Mouse (Mus musculus): ENCODE results near the gene Cd4.

GRCm38 (mm10) chr6:124914511-124914910 is 26.5 kb upstream of the Cd4 start:
- TF ChIP-seq CTCF (conservative IDR thresholded peaks at IDR 0.05 in 1 of 2, IDR thresholded peaks at IDR 0.05 in 1 of 2; ENCODE audit: low read depth in 2 of 2, low read length in 2 of 2) (no peak), MAFK (IDR thresholded peaks at IDR 0.05; ENCODE audit: insufficient replicate concordance, low read length) (no peak), ZNF384 (IDR thresholded peaks at IDR 0.05; ENCODE audit: low read depth, low read length) (no peak), EP300 (IDR thresholded peaks at IDR 0.05; ENCODE audit: low read length) (no peak), POLR2A (IDR thresholded peaks at IDR 0.05; ENCODE audit: low read depth, low read length) (no peak), ELF1 (IDR thresholded peaks at IDR 0.05; ENCODE audit: low read depth, low read length) (no peak), ETS1 (conservative IDR thresholded peaks at IDR 0.05; ENCODE audit: low read depth, low read length) (no peak), MAZ (IDR thresholded peaks at IDR 0.05; ENCODE audit: low read depth, low read length) (no peak), E2F4 (IDR thresholded peaks at IDR 0.05; ENCODE audit: insufficient replicate concordance, low read depth, low read length) (no peak), TCF12 (IDR thresholded peaks at IDR 0.05; ENCODE audit: low read depth, low read length) (no peak), MAX (IDR thresholded peaks at IDR 0.05; ENCODE audit: low read length) (no peak), USF1 (IDR thresholded peaks at IDR 0.05; ENCODE audit: low read depth, low read length) (no peak), POLR2AphosphoS2 (IDR thresholded peaks at IDR 0.05; ENCODE audit: low read depth, low read length) (no peak), JUND (conservative IDR thresholded peaks at IDR 0.05; ENCODE audit: low read depth, low read length) (no peak)
